Mouse (Mus musculus) bone marrow macrophage, adult 2 months (primary cell): ENCODE data around the gene Erc2.

Experiments used
- CTCF ChIP-seq: IDR thresholded peaks from 2 replicates; pipeline ENCODE4 v1.5.1; 2012; ENCODE audit warnings: low read depth, mild to moderate bottlenecking, low read length, moderate library complexity
- POLR2A ChIP-seq: IDR thresholded peaks from 2 replicates; pipeline ENCODE4 v1.6.1; 2012; ENCODE audit warnings: mild to moderate bottlenecking, low read depth, low read length, borderline replicate concordance

DNA sequence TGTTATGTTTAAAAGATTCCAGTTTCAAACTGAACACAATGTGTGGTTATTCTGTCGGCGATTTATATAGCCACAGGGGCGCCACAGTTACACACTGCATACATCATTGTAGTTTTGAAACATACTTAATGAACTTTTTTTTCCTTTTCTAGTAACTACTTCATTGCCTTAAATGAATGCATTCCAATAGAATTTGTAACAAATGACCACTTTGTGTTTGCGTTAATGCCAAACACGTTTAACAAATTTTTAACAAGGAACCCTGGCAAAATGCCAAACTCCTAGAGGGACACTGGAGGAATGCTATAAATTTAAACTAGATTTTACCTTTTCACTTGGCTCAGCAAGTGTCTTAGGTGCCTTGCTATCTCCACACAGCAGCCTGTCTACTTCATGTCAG, 845.7 kb downstream of the Erc2 start:
- TF ChIP-seq POLR2A (no peak), CTCF (no peak)
